ENCODE assay signal across 15 mouse cellular contexts in genomic region chr6:9633931-9634330, GRCm38 (mm10).
"Had no signal": no experiment of that assay in that cellular context is flagged by ENCODE, and none has a peak within 500 bp of the region (broad histone marks: within the 10 kb centered on the region; RNA-seq: fewer than 3 reads in every experiment).

No protein-coding gene starts in this region.

- DNase-seq: cerebellum, adult 9-11 months; cerebellum, postnatal 10 days; cerebellum, postnatal 14 days; cerebellum, postnatal 25 days; cerebellum, postnatal 36 days; embryo, embryonic 11 days; forebrain, postnatal 0 days; gastrocnemius, adult 2 months; gastrocnemius, postnatal 10 days; gastrocnemius, postnatal 14 days; gastrocnemius, postnatal 25 days; gastrocnemius, postnatal 36 days; heart, adult 11 months; heart, adult 18-20 months; heart, adult 2 months had no signal
